Mouse (Mus musculus) mesoderm, embryonic 11.5 days (tissue): ENCODE measurements around the gene Rpf2.

ENCODE experiments used
- DNase-seq: peaks from one replicate; pipeline ENCODE4 v3.0.0-alpha.2; 2012; ENCODE audit warnings: low read depth, low spot score

Rpf2 gene

DNA sequence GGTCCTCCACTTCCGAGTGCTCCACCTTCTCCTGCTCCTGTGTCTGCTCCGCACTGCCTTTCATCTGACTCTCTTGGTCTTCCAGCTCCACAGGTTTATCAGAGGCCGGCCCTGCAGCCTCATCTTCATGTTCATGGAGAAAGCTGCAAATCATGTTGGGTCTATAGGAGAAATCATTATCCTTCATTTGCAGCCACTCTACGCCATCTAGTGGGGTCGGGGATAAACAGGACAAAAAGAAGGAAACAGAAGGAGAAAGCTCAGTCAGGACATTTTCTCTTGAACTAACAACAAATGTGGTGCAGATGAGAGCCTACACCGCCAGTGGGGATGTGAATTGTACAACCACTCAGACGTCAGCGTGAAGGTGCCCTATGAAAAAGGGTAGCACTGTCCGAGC lies 2.8 kb upstream of the Rpf2 start:
- no peak for DNase-seq

DNA sequence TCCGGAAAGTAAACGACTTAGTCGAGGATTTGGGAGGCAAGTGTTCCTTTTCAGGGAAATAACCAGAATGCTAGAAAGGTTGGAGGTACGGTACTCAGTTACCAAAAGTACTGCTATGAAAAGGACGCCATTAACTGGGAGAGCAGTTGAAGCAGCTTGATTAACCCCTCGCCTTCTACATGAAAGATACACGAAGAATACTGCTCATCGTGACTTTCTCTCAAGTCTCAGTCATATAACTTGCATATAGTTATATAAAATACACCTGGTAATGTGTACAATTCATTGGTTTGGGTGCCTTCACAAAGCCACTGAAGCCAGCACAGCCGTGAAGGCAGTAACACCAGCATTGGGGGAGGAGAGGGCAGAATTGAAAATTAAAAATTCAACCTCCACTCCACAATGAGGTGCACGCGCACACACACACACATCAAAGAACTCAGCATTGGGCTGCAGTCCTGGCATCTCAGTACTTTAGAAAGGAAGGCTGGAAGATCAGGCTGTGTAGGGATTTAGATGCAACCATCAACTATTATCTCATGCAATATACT lies 405 bp upstream of the Rpf2 start:
- DNase-seq, result no peak

DNA sequence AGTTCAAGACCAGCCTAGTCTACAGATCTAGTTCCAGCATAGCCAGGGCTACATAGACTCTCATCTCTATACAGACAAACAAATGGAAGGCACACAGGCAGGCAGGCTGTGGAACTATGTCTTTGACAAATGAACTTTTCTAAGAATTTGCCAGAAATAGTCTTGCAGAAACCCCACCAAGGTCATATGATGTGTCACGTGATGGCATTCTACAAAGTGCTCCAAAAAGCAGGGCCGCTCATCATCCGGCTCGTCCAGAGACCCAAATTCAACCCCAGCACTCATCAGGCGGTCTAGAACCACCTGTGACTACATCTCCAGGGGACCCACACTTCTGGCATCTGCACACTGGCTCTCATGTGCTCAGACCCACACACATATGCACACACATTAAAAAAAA lies 9.0 kb downstream of the Rpf2 start:
- no peak for DNase-seq

DNA sequence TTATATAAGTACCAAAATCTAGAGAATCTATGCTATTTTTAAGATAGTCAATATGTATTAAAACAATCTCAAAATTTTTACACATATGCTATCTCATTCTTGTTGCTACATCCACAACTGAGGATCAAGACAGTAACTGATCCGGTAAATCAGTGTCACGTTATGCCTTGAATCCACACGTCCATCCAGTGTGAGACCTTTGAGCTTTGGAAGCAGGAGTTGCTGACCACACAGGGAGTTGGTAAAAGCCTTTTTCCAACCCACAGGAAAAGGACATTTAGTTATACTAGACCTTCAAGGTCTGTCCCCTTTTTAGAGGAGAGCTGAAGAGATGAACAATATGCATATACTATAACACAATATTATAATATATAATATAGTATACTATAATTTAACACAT lies 13.6 kb downstream of the Rpf2 start:
- DNase-seq, result no peak

DNA sequence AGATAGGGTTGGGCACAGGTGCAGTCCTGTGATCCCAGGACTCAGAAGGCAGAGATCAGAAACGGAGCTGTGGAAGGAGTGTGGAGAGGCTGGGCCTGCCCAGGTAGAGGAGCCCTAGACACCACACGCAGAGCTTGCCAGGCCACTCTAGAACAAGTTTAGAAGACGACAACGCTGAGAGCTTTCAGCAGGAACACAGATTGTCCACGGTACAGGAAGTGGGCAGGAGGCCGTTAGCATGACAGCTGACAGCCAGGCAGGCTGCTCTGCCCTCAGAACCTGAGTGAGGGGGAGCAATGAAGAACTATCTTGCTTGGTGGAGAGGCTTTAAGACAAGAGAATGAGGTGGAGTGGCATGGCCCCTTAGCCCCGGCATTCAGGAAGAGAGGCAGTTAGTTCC lies 14.4 kb downstream of the Rpf2 start:
- DNase-seq, result no peak

DNA sequence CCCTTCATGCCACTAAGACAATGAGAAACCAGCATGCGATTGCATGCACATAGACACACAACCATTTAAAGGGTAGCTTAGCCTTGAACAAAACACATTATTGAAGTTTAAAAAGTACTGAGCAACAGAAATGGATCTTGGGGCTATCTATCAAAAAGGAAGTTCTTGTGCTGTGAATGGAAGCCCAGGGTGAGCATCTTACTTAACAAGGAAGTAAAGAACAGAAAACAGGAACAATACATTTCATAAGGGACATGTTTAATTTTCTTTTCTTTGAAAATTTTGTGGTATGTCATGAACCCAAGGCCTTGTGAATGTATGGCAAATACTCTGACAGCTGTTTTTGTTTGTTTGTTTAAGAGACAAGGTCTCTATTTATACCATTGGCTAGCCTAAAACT lies 17.1 kb downstream of the Rpf2 start:
- DNase-seq, result no peak

DNA sequence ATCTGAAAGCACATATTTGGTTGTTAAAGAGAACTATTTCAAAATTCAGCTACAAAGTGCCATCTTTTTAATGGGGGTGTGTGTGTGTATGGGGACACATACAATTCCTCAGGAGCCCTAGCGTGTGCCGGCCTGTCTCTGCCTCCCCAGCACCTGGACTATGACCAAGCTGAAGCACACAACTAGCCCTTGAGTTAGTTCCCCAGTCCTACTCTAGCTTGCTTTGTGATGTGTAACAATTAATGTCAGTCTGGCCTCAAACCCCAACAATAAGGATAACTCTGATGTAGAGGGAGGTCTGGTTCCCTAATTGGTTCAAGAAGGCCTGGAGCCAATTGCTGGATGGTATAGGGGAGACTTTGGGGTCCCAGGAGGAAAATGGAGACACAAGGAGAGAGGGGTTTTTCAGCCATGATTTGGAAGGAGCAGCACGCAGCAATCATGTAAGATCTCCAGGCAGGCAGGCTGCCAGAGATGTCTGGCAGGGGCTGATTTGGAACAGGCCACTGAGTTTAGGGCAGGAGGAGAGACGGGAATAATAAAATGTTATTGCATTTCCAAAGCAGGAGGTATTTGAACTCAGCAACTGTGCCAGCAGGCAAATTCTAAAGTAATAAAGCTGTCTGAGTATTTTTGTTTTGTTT lies 19.1 kb downstream of the Rpf2 start:
- DNase-seq, result no peak

DNA sequence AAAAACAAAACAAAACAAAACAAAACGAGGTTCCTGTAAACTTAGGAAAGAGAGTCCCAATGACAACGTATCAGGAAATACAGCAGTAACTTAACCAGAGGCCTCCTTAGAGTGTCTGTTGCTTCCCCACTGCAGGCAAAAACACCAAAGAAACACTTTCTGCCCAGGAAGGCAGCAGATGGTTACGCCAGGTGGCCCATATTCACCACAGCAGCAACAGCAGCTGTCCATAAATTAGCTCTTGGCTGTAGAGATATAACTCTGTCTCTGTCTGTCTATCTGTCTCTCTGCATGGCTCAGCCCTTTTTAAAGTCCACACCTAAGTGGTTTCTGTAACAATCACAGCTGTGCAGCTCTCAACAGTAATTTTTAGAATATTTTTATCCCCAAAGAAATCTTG lies 28.0 kb downstream of the Rpf2 start:
- DNase-seq, result no peak

DNA sequence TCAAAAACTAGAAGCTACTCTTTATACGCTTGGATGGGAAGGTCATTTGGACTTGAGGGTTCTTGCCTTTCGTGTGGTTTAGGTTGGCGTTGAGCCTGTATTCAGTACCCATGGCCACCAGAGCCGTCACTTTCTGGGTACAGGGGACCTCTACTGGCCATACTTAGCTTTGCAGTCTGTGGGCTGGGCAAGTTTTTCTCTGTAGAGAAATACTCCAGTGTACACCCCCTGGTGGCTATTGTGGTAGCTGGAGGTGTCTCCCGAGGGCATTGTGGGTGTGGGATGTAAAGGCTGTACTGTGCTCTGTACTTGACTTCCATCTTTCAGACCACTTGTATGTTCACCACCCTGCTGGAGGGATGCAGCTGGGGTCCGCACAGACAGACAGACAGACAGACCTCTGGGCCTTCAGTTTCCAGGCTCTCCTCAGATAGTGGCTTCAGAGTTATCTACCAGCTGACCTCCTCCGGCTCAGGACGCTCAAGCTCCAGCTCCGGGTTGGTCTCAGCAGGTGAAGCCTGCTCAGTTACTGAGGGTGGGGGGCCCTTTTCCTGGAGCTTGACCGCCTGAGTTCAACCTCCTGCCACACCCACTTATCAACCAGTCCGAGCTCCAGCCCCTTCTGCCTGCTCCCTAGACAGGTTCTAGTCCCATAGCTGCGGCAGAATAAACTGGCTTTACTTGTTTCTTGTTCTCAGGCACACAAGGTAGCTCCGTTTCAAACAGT lies 34.2 kb downstream of the Rpf2 start:
- peak; percentile 92 for DNase-seq

DNA sequence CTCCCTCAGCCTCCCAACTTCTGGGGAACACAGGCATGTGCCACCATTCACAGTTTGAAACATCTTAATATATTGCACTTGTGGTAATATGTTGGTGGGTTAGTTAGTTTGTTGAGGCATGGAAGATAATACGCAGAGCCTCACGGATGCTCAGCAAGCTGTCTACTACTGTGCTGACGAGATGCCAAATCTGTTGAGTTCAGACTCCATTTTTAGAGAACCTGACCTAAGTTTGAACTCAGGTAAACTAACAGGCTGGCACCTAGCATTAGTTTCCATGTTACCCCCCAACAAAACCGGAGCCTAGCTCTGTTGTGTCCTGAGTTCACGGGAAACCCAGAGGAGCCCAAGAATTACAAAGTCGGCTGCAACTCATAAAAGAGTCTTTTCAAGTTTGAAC lies 51.8 kb downstream of the Rpf2 start:
- no peak for DNase-seq

DNA sequence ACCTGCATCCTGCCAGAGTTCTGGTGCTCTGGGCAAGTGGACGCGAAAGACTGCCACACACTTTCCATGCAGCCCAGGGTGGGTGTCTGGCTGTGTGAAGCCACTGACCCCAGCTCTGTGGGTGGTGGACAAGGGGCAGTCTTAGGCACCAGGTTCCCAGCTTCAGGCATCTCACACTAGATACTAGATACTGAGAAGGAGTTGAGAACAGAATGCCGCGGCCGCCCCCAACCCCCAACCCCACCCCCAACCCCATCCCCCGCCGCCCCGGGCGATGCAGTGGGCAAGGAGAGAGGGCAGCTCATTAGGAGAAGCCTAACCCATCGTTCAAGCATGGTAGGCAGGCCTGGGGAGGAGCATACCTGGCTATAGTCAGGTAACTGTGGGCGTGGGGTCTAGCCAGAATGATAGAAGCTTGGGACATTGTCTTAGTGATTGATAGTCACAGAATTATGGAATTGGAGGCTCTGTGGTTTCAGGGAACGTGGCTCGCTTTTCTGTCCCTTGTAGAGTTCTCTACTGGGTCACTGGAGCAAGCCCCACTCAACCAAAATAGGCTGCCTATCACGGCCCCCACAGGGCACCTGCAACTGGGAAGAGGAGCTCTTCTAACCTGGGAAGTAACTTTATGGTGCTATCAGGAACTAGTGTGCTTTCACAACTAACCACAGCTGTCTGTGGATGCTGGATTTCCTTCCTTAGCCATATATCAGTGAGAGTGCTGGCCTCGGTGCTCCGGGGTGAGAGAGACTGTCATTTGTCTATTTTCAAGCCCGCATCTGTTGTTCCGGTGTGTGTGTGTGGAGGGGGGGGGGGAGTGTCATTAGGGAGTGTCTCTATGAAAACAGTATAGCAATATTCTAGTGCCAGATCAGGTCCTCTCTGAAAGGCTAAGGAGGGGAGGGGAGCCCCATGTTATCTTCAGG lies 54.6 kb downstream of the Rpf2 start:
- DNase-seq, result no peak

DNA sequence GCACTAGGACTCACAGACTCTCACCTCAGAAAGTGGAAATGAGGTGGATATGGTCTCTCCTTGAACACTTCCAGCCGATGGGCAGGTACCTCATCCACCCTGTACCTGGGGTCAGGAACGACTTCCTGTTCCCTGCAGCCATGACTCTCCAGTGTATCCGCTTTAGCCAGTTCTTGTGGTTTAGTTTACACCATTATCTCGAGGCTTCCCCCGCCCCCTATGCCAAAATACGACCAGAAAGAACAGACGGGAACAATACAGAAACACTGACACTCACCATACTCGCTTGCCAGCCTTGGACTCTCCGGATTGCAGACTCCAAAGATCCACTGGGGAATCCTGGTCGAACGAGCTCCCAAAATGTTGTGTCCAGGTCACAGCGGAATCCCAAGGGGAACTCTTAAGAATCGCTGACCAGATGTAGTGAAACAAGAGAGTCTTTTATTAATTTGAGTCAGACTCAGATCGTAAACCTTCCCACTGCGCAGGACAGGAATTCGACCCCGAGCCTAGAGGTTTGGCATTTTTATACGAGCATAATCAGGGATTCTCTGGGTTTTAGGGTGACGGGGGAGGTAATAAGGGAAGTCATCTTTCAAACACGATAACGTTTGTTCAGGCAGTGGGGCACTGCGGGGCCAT lies 55.4 kb downstream of the Rpf2 start:
- peak; percentile 58 for DNase-seq

DNA sequence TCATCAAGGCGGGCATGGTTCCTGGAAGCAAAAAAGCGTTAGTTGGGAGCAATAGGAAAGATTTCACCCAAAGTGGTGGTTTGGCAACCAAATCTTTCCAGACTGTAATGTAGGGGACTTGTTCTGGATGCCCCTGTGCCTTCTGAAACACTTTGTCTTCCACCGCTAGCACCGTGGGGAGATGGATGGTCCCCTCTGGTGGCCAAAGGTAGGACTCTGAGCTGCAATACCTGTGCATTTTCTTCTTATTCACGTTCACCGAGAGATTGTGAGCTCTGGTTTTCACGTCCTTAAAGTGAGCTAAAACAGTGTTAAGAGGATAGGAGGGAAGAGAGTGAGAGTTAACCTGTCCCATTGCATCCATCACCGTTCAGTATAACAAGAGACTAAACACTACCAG lies 56.0 kb downstream of the Rpf2 start:
- no peak for DNase-seq

DNA sequence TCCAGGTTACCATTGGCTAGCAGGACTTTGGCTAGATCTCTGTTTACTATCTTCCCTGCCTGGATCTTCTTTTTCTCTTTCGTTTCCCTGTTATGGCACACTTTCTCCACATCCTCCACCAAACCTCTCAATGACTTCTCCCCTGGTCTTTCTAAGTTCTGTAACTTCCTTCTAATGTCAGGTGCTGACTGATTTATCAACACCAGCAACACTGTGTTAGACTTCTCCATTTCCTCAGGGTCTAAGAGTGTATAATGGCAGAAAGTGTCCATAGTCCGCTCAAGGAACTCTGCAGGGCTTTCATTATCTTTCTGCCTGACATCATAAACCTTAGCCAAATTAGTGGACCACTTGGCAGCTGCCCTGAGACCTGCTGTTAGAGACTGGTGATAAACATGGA lies 57.1 kb downstream of the Rpf2 start:
- DNase-seq, result no peak

DNA sequence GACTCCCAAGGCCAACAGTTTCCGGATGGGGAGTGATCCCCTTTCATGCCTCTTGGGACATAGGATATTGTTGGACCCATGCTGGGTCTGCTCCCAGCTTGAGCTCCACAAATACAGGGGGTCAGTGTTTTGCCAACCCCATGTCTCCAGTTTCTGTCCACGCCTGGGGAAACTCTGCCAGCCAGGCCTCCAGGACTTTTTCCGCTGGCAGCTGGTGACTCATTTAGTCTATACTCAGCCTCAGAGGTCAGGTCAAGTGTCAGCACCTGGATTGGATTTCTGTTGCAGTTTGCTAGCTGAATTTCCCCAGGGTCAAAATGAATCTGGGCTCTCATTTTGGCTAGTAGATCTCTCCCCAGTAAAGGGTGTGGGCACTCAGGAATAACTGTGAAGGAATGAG lies 58.0 kb downstream of the Rpf2 start:
- DNase-seq, result peak; percentile 19

DNA sequence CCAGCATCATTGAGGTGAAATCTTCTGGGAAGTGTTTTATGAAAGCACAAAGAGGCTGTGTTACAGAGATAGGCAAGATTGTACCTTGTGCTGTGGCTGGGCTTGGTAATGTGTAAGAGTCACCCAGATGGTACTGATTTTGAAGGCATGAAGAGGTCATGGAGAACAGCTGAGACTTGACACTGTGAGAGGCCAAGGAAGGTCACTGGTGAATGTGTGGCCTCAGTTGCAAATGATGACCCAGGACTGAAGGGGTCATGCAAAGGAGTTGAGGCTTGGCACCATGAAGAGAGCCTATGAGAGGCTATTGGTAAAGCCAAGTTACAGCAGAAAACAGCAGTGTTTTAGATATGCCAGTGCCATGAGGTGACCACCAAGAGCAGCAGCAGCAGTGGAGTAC lies 60.9 kb downstream of the Rpf2 start:
- no peak for DNase-seq

DNA sequence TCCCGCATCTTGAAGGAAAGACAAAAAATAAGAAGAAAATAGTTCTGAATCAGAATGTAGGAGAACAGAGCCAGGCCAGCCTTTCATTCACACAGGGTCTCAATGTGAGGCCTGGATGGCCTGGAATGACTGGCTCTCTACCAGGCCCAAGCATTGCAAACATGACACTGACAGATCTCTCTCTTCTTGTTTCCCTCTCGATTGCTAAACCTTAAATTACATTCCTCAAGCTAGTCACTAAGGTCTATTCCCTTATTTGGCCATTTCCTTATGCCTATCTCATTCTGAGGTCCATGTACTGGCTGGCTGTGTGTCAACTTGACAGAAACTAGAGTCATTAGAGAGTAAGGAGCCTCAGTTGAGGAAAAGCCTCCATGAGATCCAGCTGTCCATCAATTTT lies 66.8 kb downstream of the Rpf2 start:
- DNase-seq, result no peak

DNA sequence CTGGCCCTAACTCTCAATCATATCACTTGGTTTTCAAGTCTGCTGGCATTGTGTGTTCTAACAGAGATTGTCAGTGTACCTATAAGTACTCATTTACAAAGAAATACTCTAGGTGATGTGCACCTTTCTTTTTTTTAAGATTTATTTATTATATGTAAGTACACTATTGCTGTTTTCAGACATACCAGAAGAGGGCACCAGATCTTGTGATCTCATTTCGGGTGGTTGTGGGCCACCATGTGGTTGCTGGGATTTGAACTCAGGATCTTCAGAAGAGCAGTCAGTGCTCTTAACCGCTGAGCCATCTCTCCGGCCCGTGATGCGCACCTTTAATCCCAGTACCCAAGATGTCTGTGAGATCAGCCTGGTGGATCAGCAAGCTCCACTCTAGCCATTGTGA lies 67.7 kb downstream of the Rpf2 start:
- no peak for DNase-seq

DNA sequence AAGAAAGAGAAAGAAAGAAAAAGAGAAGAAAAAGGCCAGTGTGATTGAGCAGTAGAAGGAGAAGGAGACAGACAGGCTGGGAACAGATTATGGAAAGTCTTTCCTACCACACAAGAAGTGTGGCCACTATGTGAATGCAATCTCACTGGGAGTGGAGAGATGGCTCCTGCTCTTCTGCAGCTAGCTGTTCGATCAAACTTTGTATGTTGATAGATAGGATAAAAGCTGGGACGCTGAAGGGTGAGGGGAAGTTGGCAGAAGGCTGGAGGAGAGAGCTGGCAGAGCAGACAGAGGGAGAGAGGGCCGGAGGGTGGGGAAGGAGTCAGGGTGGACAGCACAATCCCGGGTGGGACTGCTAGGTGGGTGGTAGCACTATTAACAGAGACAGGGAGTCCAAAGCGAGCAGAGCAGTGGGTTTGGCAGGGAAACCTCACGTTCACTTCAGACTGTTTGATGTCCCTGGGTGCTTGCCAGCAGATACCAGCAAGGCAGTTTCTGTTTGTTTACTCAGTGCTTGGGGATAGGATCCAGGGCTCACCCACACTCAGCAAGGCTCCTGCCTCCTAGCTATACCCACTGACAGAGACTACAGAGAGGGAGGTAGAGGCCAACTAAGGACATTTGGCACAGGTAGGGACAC lies 69.4 kb downstream of the Rpf2 start:
- DNase-seq, result no peak
